Mouse (Mus musculus) E14TG2a.4 (cell line): Measurements from ENCODE around the gene Nkpd1.

Experiments
- CTCF ChIP-seq: conservative IDR thresholded peaks from 2 replicates; pipeline ENCODE4 v1.5.1; 2014; ENCODE audit warnings: low read length
- POU5F1 ChIP-seq: IDR thresholded peaks from 2 replicates; pipeline ENCODE4 v1.6.1; 2014; ENCODE audit warnings: low read length, borderline replicate concordance

DNA sequence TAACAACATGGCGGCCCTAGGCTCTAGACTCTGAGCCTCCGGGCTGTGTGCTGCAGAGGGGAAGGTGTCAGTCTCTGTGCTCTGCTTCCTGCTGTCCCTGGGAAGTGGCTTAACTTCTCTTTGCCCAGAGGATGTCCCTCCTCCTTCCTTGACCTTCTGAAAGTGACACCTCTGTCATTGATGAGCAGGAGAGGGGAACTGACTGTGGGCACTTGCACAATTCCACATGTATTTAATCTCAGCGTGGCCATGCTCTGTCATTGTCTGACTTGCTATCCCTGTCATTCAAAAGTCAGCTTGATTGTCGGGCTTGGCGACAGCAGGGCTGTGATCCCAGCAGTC, 21.5 kb upstream of the Nkpd1 start:
- TF ChIP-seq CTCF, result no peak
- no peak for TF ChIP-seq POU5F1
